In the genomic region with DNA sequence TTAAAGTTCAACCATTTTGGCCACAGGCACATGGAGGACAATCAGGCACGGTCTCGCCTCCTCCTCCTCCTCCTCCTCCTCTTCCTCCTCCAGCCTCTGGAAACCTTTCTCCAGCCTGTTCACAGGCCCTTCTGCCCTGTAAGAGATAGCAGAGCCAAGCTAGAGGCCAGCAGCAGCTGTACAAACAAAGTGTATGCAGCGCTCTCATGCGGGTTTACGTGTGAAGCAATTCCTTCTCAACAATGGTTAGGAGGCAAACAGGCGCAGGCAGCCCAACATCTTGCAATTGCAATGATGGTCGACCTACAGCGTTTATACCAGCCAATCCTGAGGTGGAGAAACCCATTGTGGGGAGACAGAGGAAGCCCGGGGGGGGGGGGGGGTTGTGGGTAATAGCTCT, we compare ENCODE assay signal across 9 mouse cellular contexts.
DNase-seq lines count a peak whose midpoint lies in the region; ATAC-seq lines count a peak whose summit lies in the region.
"Had no signal": no experiment of that assay in that cellular context is flagged by ENCODE, and none has a peak within 500 bp of the region (broad histone marks: within the 10 kb centered on the region; RNA-seq: fewer than 3 reads in every experiment).

No protein-coding gene starts in this region.

- H3K4me2 ChIP-seq in lung, embryonic 16.5 days (ENCODE audit: low read depth, low read length): no peak overlapping the region
- H3K4me2 ChIP-seq in embryonic facial prominence, embryonic 14.5 days (ENCODE audit: low read depth, low read length): no peak overlapping the region
- H3K4me2 ChIP-seq in neural tube, embryonic 13.5 days: no peak overlapping the region
- H3K4me2 ChIP-seq: embryonic facial prominence, embryonic 15.5 days had no signal

- 15% methylated on average over 9 of the region's 9 CpGs for WGBS in lung, embryonic 16.5 days
- 46% methylated on average over 9 of the region's 9 CpGs for WGBS in embryonic facial prominence, embryonic 14.5 days
- WGBS in neural tube, embryonic 13.5 days: 49% methylated on average over 9 of the region's 9 CpGs

- no peaks in the 10 kb centered on the region for H3K36me3 ChIP-seq in lung, embryonic 16.5 days (ENCODE audit: control insufficient read depth, insufficient read depth, low read length)
- H3K36me3 ChIP-seq in embryonic facial prominence, embryonic 14.5 days (ENCODE audit: control insufficient read depth, insufficient read depth, low read length): no peaks in the 10 kb centered on the region
- no peaks in the 10 kb centered on the region for H3K36me3 ChIP-seq in neural tube, embryonic 13.5 days
- H3K36me3 ChIP-seq: embryonic facial prominence, embryonic 15.5 days had no signal

- H3K9me3 ChIP-seq in lung, embryonic 16.5 days (ENCODE audit: control insufficient read depth, low read length): 0 out of 2 replicates have a peak, but pooled peaks cover 3% of the 10 kb centered on the region
- peaks cover 6% of the 10 kb centered on the region; the same call in 1 of the 2 replicates for H3K9me3 ChIP-seq in embryonic facial prominence, embryonic 14.5 days (ENCODE audit: control insufficient read depth, low read length)
- no peaks in the 10 kb centered on the region for H3K9me3 ChIP-seq in neural tube, embryonic 13.5 days
- H3K9me3 ChIP-seq: embryonic facial prominence, embryonic 15.5 days had no signal

- H3K27me3 ChIP-seq in lung, embryonic 16.5 days (ENCODE audit: control insufficient read depth, insufficient read depth, low read depth, low read length): no peaks in the 10 kb centered on the region
- H3K27me3 ChIP-seq in embryonic facial prominence, embryonic 14.5 days (replicated peaks; ENCODE audit: control insufficient read depth, insufficient read depth, low read length): no peaks in the 10 kb centered on the region
- H3K27me3 ChIP-seq in neural tube, embryonic 13.5 days: no peaks in the 10 kb centered on the region
- H3K27me3 ChIP-seq: embryonic facial prominence, embryonic 15.5 days had no signal

- peak overlapping the region; percentile 37; the same call in 1 of the 2 replicates for H3K27ac ChIP-seq in lung, embryonic 16.5 days (ENCODE audit: low read length)
- no peak overlapping the region; the same call in 1 of the 2 replicates for H3K27ac ChIP-seq in embryonic facial prominence, embryonic 14.5 days (replicated peaks; ENCODE audit: low read depth, low read length)
- H3K27ac ChIP-seq in neural tube, embryonic 13.5 days (replicated peaks): 0 out of 2 replicates have a peak overlapping the region, but pooled peaks have one; percentile 13
- H3K27ac ChIP-seq: embryonic facial prominence, embryonic 15.5 days had no signal

- no peak overlapping the region for H3K4me3 ChIP-seq in lung, embryonic 16.5 days (ENCODE audit: low read length)
- no peak overlapping the region for H3K4me3 ChIP-seq in embryonic facial prominence, embryonic 14.5 days (ENCODE audit: low read depth, low read length)
- no peak overlapping the region for H3K4me3 ChIP-seq in neural tube, embryonic 13.5 days
- H3K4me3 ChIP-seq: embryonic facial prominence, embryonic 15.5 days had no signal

- H3K9ac ChIP-seq in lung, embryonic 16.5 days (ENCODE audit: low read length): no peak overlapping the region
- H3K9ac ChIP-seq in embryonic facial prominence, embryonic 14.5 days (ENCODE audit: low read depth, low read length): no peak overlapping the region
- H3K9ac ChIP-seq in neural tube, embryonic 13.5 days: no peak overlapping the region
- H3K9ac ChIP-seq: embryonic facial prominence, embryonic 15.5 days had no signal

- no peak for DNase-seq in lung, postnatal 14 days
- DNase-seq in embryonic facial prominence, embryonic 14.5 days (ENCODE audit: low spot score): peak; percentile 80
- peak; percentile 27 for DNase-seq in heart, postnatal 4 days
- no peak for DNase-seq in frontal cortex, postnatal 10 days (ENCODE audit: low spot score in 2 of 2)

- peaks cover 31% of the 10 kb centered on the region for H3K4me1 ChIP-seq in lung, embryonic 16.5 days (replicated peaks; ENCODE audit: control insufficient read depth, insufficient read depth, low read length)
- peaks cover 4% of the 10 kb centered on the region; the same call in 1 of the 2 replicates for H3K4me1 ChIP-seq in embryonic facial prominence, embryonic 14.5 days (ENCODE audit: control insufficient read depth, insufficient read depth, low read length)
- H3K4me1 ChIP-seq in neural tube, embryonic 13.5 days (replicated peaks): peaks cover 22% of the 10 kb centered on the region; the same call in 1 of the 2 replicates

- ATAC-seq in lung, embryonic 16.5 days (ENCODE audit: low read depth): 0 out of 2 replicates have a peak, but pooled peaks have one; percentile 24
- 0 out of 2 replicates have a peak, but pooled peaks have one; percentile 33 for ATAC-seq in embryonic facial prominence, embryonic 14.5 days (ENCODE audit: low read depth)
- ATAC-seq in neural tube, embryonic 13.5 days (ENCODE audit: low read depth): no peak
- no peak for ATAC-seq in inflammation-experienced regulatory T-cells, adult 6 months
- ATAC-seq in monocyte, adult 5-6 weeks (replicated peaks; ENCODE audit: insufficient number of reproducible peaks, low FRiP score, low TSS enrichment, poor library complexity, severe bottlenecking): no peak

Comparison
In these comparisons a context has a peak if more than half of its experiments do, and no peak if none do; other contexts are left out.
1. ATAC-seq: peak in lung, embryonic 16.5 days (single experiment) and embryonic facial prominence, embryonic 14.5 days (single experiment); none in neural tube, embryonic 13.5 days (single experiment), inflammation-experienced regulatory T-cells, adult 6 months (single experiment) and monocyte, adult 5-6 weeks (single experiment).
2. DNase-seq: peak in embryonic facial prominence, embryonic 14.5 days (single experiment) and heart, postnatal 4 days (single experiment); none in lung, postnatal 14 days (single experiment) and frontal cortex, postnatal 10 days (0 of 2).